Mouse (Mus musculus) gastrocnemius, adult 8-10 months (tissue): ENCODE data around the gene Nqo2. TPM values are rescaled to one million over a fixed set of nuclear protein-coding genes. Genes with fewer than 3 reads are reported as not detected.

Experiments
- DNase-seq, 2 experiments: peaks; one replicate each; pipeline ENCODE4 v3.0.0; 2022; ENCODE audit warnings: low spot score in 2 of 2
- total RNA-seq, 4 experiments: library from RNA; stranded (reverse); gene quantifications; 2 replicates each; pipeline ENCODE4 v1.2.4; 2022

Nqo2 gene
- total RNA-seq, 4 experiments from 2014 or later: 14.0 to 16.6 (median 15.0) TPM

GRCm38 (mm10) chr13:33989625-33990024 is 25.1 kb downstream of the Nqo2 start:
- DNase-seq: no peak

- peak; percentile 46 to 47 for DNase-seq
Observed at GRCm38 (mm10) chr13:33995197-33995596, 30.7 kb downstream of the Nqo2 start.

- DNase-seq: peak; percentile 75 to 77
Observed at GRCm38 (mm10) chr13:34002058-34003006, 37.8 kb downstream of the Nqo2 start, which contains the start of the genes Ripk1 and Serpinb6a. Ripk1 (plus strand) TSS chr13:34002363. Serpinb6a (minus strand) TSS chr13:34002794.

GRCm38 (mm10) chr13:34003058-34003457 is 38.6 kb downstream of the Nqo2 start:
- DNase-seq: no peak

GRCm38 (mm10) chr13:34007234-34007633 is 42.7 kb downstream of the Nqo2 start:
- no peak for DNase-seq

- no peak for DNase-seq
Observed at GRCm38 (mm10) chr13:34016927-34017569, 52.6 kb downstream of the Nqo2 start.

GRCm38 (mm10) chr13:34018521-34018920 is 54.0 kb downstream of the Nqo2 start:
- DNase-seq: no peak

- no peak for DNase-seq
Observed at GRCm38 (mm10) chr13:34021998-34022397, 57.5 kb downstream of the Nqo2 start.

- DNase-seq: no peak
Observed at GRCm38 (mm10) chr13:34032041-34032440, 67.6 kb downstream of the Nqo2 start.

- no peak for DNase-seq
Observed at GRCm38 (mm10) chr13:34035424-34035823, 70.9 kb downstream of the Nqo2 start.

GRCm38 (mm10) chr13:34036726-34037125 is 72.2 kb downstream of the Nqo2 start:
- no peak for DNase-seq

- peak; percentile 85 to 89 for DNase-seq
Observed at GRCm38 (mm10) chr13:34037172-34038055, 72.9 kb downstream of the Nqo2 start, which contains the start of gene Bphl. Bphl (plus strand) TSS chr13:34037597.

- no peak for DNase-seq
Observed at GRCm38 (mm10) chr13:34038056-34038432, 73.6 kb downstream of the Nqo2 start.

Other genes with a start within 250 kb of the Nqo2 start
- gene Serpinb6e, start 121.3 kb upstream of the Nqo2 start, total RNA-seq: not detected
- gene Serpinb6c, start 59.0 kb upstream of the Nqo2 start, total RNA-seq: under 1 TPM in 3 of 4 experiments, not detected in 1; 0.36 to 0.56 (median 0.53) TPM
- gene Ripk1, start 37.7 kb downstream of the Nqo2 start, total RNA-seq: 1 to 10 TPM; 2.3 to 3.6 (median 3.0) TPM
- gene Serpinb6a, start 38.1 kb downstream of the Nqo2 start, total RNA-seq: 100 to 1,000 TPM; 146 to 334 (median 250) TPM
- gene Bphl, start 72.9 kb downstream of the Nqo2 start, total RNA-seq: 10 to 100 TPM; 25.7 to 38.7 (median 28.8) TPM
- gene Tubb2a, start 113.3 kb downstream of the Nqo2 start, total RNA-seq: 1 to 10 TPM; 3.9 to 8.6 (median 5.4) TPM
- gene Tubb2b, start 165.8 kb downstream of the Nqo2 start, total RNA-seq: 1 to 10 TPM in 2 of 4 experiments, under 1 TPM in 2; 0.63 to 1.8 (median 1.3) TPM
- 10 to 100 TPM; 13.9 to 19.7 (median 16.9) TPM for gene Psmg4, start 198.3 kb downstream of the Nqo2 start, total RNA-seq